Mouse (Mus musculus) right cerebral cortex, postnatal 25 days (tissue): ENCODE measurements around the gene Cnbp.
A peak's percentile ranks its signal among the peaks of the same experiment; 100 is the strongest.

ENCODE experiments used
- DNase-seq: peaks from one replicate; pipeline ENCODE4 v3.0.0; 2022

The Cnbp gene

GRCm38 (mm10) chr6:87849780-87850154, 1.1 kb downstream of the Cnbp start:
- DNase-seq = no peak

- no peak for DNase-seq
These were observed 4.1 kb downstream of the Cnbp start for GRCm38 (mm10) chr6:87846813-87847212.

GRCm38 (mm10) chr6:87845031-87845695, 5.7 kb downstream of the Cnbp start:
- DNase-seq = no peak

- no peak for DNase-seq
These were observed 8.7 kb downstream of the Cnbp start for GRCm38 (mm10) chr6:87842254-87842653.

GRCm38 (mm10) chr6:87841635-87842034, 9.3 kb downstream of the Cnbp start:
- DNase-seq = no peak

- no peak for DNase-seq
These were observed 11.0 kb downstream of the Cnbp start for GRCm38 (mm10) chr6:87839797-87840341.

- peak; percentile 96 for DNase-seq
These were observed 12.2 kb downstream of the Cnbp start, which contains the start of gene Isy1 for GRCm38 (mm10) chr6:87838551-87839197. Gene Isy1 (minus strand): TSS chr6:87838798.

GRCm38 (mm10) chr6:87835695-87836094, 15.2 kb downstream of the Cnbp start, which contains the start of gene Gm45140:
Gene Gm45140 (minus strand): TSS chr6:87835795.
- no peak for DNase-seq

- DNase-seq = no peak
These were observed 30.5 kb downstream of the Cnbp start for GRCm38 (mm10) chr6:87820366-87820765.

- DNase-seq = no peak
These were observed 36.4 kb downstream of the Cnbp start for GRCm38 (mm10) chr6:87814486-87814885.

GRCm38 (mm10) chr6:87812656-87813055, 38.2 kb downstream of the Cnbp start:
- no peak for DNase-seq

GRCm38 (mm10) chr6:87811675-87812338, 39.1 kb downstream of the Cnbp start, which contains the start of gene Rab43:
Gene Rab43 (minus strand): TSS chr6:87812164.
- DNase-seq = peak; percentile 91

GRCm38 (mm10) chr6:87810713-87811669, 39.9 kb downstream of the Cnbp start:
- DNase-seq = peak; percentile 36

- DNase-seq = no peak
These were observed 40.6 kb downstream of the Cnbp start for GRCm38 (mm10) chr6:87810311-87810710.

- DNase-seq = no peak
These were observed 41.2 kb downstream of the Cnbp start for GRCm38 (mm10) chr6:87809651-87810161.

GRCm38 (mm10) chr6:87809144-87809543, 41.8 kb downstream of the Cnbp start:
- DNase-seq = no peak

GRCm38 (mm10) chr6:87808521-87808920, 42.4 kb downstream of the Cnbp start:
- DNase-seq = no peak

- DNase-seq = no peak
These were observed 43.0 kb downstream of the Cnbp start for GRCm38 (mm10) chr6:87807735-87808440.

GRCm38 (mm10) chr6:87806857-87807256, 44.0 kb downstream of the Cnbp start:
- no peak for DNase-seq

- DNase-seq = no peak
These were observed 44.9 kb downstream of the Cnbp start for GRCm38 (mm10) chr6:87806028-87806427.

- no peak for DNase-seq
These were observed 45.5 kb downstream of the Cnbp start for GRCm38 (mm10) chr6:87805448-87805847.
